In genomic region chr1:19211033-19211405, GRCm38 (mm10) we compare ENCODE assay signal across 14 mouse cellular contexts. TPM values are rescaled to one million over a fixed set of nuclear protein-coding genes. Genes with fewer than 3 reads are reported as not detected.
A peak's percentile ranks its signal among the peaks of the same experiment; 100 is the strongest.
DNase-seq lines count a peak whose midpoint lies in the region; ATAC-seq lines count a peak whose summit lies in the region.
"Had no signal": no experiment of that assay in that cellular context is flagged by ENCODE, and none has a peak within 500 bp of the region (broad histone marks: within the 10 kb centered on the region; RNA-seq: fewer than 3 reads in every experiment).

No protein-coding gene starts in this region.

- H3K27ac ChIP-seq in hindbrain, embryonic 16.5 days (ENCODE audit: low read depth, low read length): peak overlapping the region; percentile 44
- H3K27ac ChIP-seq: heart, embryonic 13.5 days; liver, embryonic 13.5 days; stomach, embryonic 15.5 days had no signal

- WGBS in hindbrain, embryonic 16.5 days: 3% methylated on average over 8 of the region's 8 CpGs

- no peak for ATAC-seq in hindbrain, embryonic 16.5 days
- ATAC-seq: intestine, embryonic 16.5 days had no signal

- H3K9ac ChIP-seq in hindbrain, embryonic 16.5 days (ENCODE audit: low read depth, low read length): no peak overlapping the region
- H3K9ac ChIP-seq: heart, embryonic 13.5 days; liver, embryonic 13.5 days; stomach, embryonic 15.5 days had no signal

- DNase-seq in embryo, embryonic 10.5 days (ENCODE audit: low spot score): peak; percentile 45
- DNase-seq in embryo, embryonic 10 days (ENCODE audit: low spot score): no peak
- peak; percentile 62 to 71 for DNase-seq in kidney, postnatal 4 days
- DNase-seq in neural tube, embryonic 10.5 days (ENCODE audit: extremely low spot score, low spot score): peak; percentile 35
- no peak for DNase-seq in urinary bladder, adult 2 months (ENCODE audit: low spot score)
- DNase-seq in adrenal gland, postnatal 4 days (ENCODE audit: low spot score in 2 of 2): no peak
- no peak for DNase-seq in heart, adult 11 months
- DNase-seq: adrenal gland, postnatal 25 days; liver, embryonic 13.5 days had no signal

- no peak overlapping the region for H3K4me2 ChIP-seq in hindbrain, embryonic 16.5 days (ENCODE audit: low read length)
- H3K4me2 ChIP-seq: liver, embryonic 13.5 days had no signal

- H3K9me3 ChIP-seq in hindbrain, embryonic 16.5 days (ENCODE audit: control insufficient read depth, low read length): no peaks in the 10 kb centered on the region
- H3K9me3 ChIP-seq: heart, embryonic 13.5 days; liver, embryonic 13.5 days; stomach, embryonic 15.5 days had no signal

- H3K36me3 ChIP-seq in hindbrain, embryonic 16.5 days (ENCODE audit: control insufficient read depth, insufficient read depth, low read length): no peaks in the 10 kb centered on the region
- H3K36me3 ChIP-seq: heart, embryonic 13.5 days; liver, embryonic 13.5 days; stomach, embryonic 15.5 days had no signal

- H3K4me1 ChIP-seq in hindbrain, embryonic 16.5 days (ENCODE audit: control insufficient read depth, insufficient read depth, low read depth, low read length): peaks cover 4% of the 10 kb centered on the region; the same call in 1 of the 2 replicates
- H3K4me1 ChIP-seq: liver, embryonic 13.5 days had no signal

- H3K27me3 ChIP-seq in hindbrain, embryonic 16.5 days (replicated peaks; ENCODE audit: control insufficient read depth, insufficient read depth, low read length): peaks cover 46% of the 10 kb centered on the region

- H3K4me3 ChIP-seq in hindbrain, embryonic 16.5 days (ENCODE audit: low read length): peak overlapping the region; percentile 36
- H3K4me3 ChIP-seq: liver, embryonic 13.5 days had no signal

RNA-seq across cellular contexts. Expression of gene Tfap2b, which starts 2.3 kb away (rescaled TPM):
- 40.1 and 64.0 TPM in 2 replicates for polyA plus RNA-seq in hindbrain, embryonic 16.5 days (2015; fragmentation: Nextera tagmentation; extraction: Ambion mirVana)
- polyA plus RNA-seq in urinary bladder, adult 2 months (2012; rRNA removed): 0.18 and 0.34 TPM in 2 replicates
- 10 to 100 TPM; 20.3 to 29.9 TPM for total RNA-seq in adrenal gland, postnatal 4 days (2021)
- total RNA-seq: MEL had no signal

Comparison
In these comparisons a context has a peak if more than half of its experiments do, and no peak if none do; other contexts are left out.
1. DNase-seq: peak in embryo, embryonic 10.5 days (single experiment), kidney, postnatal 4 days (2 of 2) and neural tube, embryonic 10.5 days (single experiment); none in embryo, embryonic 10 days (single experiment), urinary bladder, adult 2 months (single experiment), adrenal gland, postnatal 4 days (0 of 2) and heart, adult 11 months (single experiment).
2. RNA of gene Tfap2b, which starts 2.3 kb away (polyA plus RNA-seq): 40.1 to 64.0 TPM in hindbrain, embryonic 16.5 days; 0.18 to 0.34 TPM in urinary bladder, adult 2 months; every median in the first group is over 10 times any median in the second.